Mouse (Mus musculus) forebrain, postnatal 0 days (tissue): ENCODE results near the gene Pcsk2. TPM values are rescaled to one million over a fixed set of nuclear protein-coding genes. Genes with fewer than 3 reads are reported as not detected.

ENCODE experiments used
- ATAC-seq: fragments of 200-750 bp; cut with Nextera tagmentation; 2 replicates; pipeline ENCODE4 v1.8.0; 2017; ENCODE audit warnings: mild to moderate bottlenecking, moderate library complexity
- DNase-seq: peaks from one replicate; pipeline ENCODE4 v3.0.0-alpha.2; 2015
- H3K27ac ChIP-seq: fragments of 300-500 bp; sonication (generic); 2 replicates; pipeline ENCODE4 v1.5.1; 2014; ENCODE audit warnings: low read depth, mild to moderate bottlenecking, antibody characterized with exemption, low read length, moderate library complexity, mixed read lengths
- H3K27me3 ChIP-seq: fragments of 300-500 bp; sonication (generic); 2 replicates; pipeline ENCODE4 v1.6.1; 2014; ENCODE audit warnings: mild to moderate bottlenecking, low read length, mixed read lengths; ENCODE audit not compliant: insufficient read depth
- H3K36me3 ChIP-seq: fragments of 300-500 bp; sonication (generic); 2 replicates; pipeline ENCODE4 v1.6.1; 2014; ENCODE audit warnings: mild to moderate bottlenecking, moderate library complexity; ENCODE audit not compliant: insufficient read depth
- H3K4me1 ChIP-seq: fragments of 300-500 bp; sonication (generic); 2 replicates; pipeline ENCODE4 v1.6.1; 2014; ENCODE audit warnings: antibody characterized with exemption; ENCODE audit not compliant: insufficient read depth
- H3K4me2 ChIP-seq: fragments of 300-500 bp; sonication (generic); 2 replicates; pipeline ENCODE4 v1.6.1; 2014; ENCODE audit warnings: low read depth, mild to moderate bottlenecking, moderate library complexity
- H3K4me3 ChIP-seq: fragments of 300-500 bp; sonication (generic); 2 replicates; pipeline ENCODE4 v1.5.1; 2014; ENCODE audit warnings: low read depth, low read length, mixed read lengths
- H3K9ac ChIP-seq: fragments of 300-500 bp; sonication (generic); 2 replicates; pipeline ENCODE4 v1.6.1; 2014; ENCODE audit warnings: mild to moderate bottlenecking
- H3K9me3 ChIP-seq: fragments of 300-500 bp; sonication (generic); 2 replicates; pipeline ENCODE4 v1.6.1; 2016; ENCODE audit warnings: low read length
- CTCF ChIP-seq: sonication (generic); IDR thresholded peaks from 2 replicates; pipeline ENCODE4 v1.5.1; 2016; ENCODE audit warnings: antibody characterized with exemption, control low read depth, low read depth
- WGBS: fragments of 180-500 bp; shearing (Covaris S2); extraction: QIAGEN DNeasy Blood & Tissue Kit; methylation state at CpG from one replicate; pipeline ENCODE4 v1.1.7; 2014; 5-methylcytosine and 5-hydroxymethylcytosine counted together
- polyA plus RNA-seq: library from polyadenylated mRNA; unstranded; fragments of >200 nt; fragmentation: Nextera tagmentation; extraction: Ambion mirVana; gene quantifications from 2 replicates; pipeline ENCODE4 v1.2.1, GENCODE M21; 2015
- total RNA-seq: library from RNA; depleted of rRNA; stranded (reverse); fragments of >200 nt; gene quantifications from 2 replicates; pipeline ENCODE4 v1.2.3, GENCODE M21; 2014

The Pcsk2 gene
- total and polyA plus RNA-seq, 2 experiments from 2014 or later, result 25.7 to 41.3 TPM

GRCm38 (mm10) chr2:143603871-143604512 lies 58.0 kb downstream of the Pcsk2 start:
- 49% methylated on average over 2 of the region's 2 CpGs for whole genome bisulfite sequencing
- Histone ChIP-seq H3K27ac (no peak overlapping the region), H3K27me3 (no peaks in the 10 kb centered on the region), H3K9me3 (no peaks in the 10 kb centered on the region), H3K4me3 (no peak overlapping the region), H3K4me2 (no peak overlapping the region), H3K9ac (no peak overlapping the region), H3K36me3 (no peaks in the 10 kb centered on the region), H3K4me1 (no peaks in the 10 kb centered on the region)
- ATAC-seq (no peak), DNase-seq (no peak)
- TF ChIP-seq CTCF, result no peak

- DNase-seq, result no peak
- H3K36me3 ChIP-seq, result no peaks in the 10 kb centered on the region
- H3K27ac ChIP-seq, result no peak overlapping the region
These were observed 64.7 kb downstream of the Pcsk2 start for GRCm38 (mm10) chr2:143610355-143611331.

GRCm38 (mm10) chr2:143613466-143613865 lies 67.5 kb downstream of the Pcsk2 start:
- no peaks in the 10 kb centered on the region for H3K4me1 ChIP-seq
- ATAC-seq (no peak), DNase-seq (no peak)
- TF ChIP-seq CTCF, result no peak
- no peak overlapping the region for H3K27ac ChIP-seq
- H3K9ac ChIP-seq, result no peak overlapping the region
- H3K27me3 ChIP-seq, result no peaks in the 10 kb centered on the region
- H3K36me3 ChIP-seq, result no peaks in the 10 kb centered on the region
- no peaks in the 10 kb centered on the region for H3K9me3 ChIP-seq
- 86% methylated on average over 3 of the region's 3 CpGs for WGBS
- H3K4me3 ChIP-seq, result no peak overlapping the region
- no peak overlapping the region for H3K4me2 ChIP-seq

More at GRCm38 (mm10) chr2:143610355-143611331, 64.7 kb downstream of the Pcsk2 start:
- H3K27me3 ChIP-seq, result no peaks in the 10 kb centered on the region
- no peak overlapping the region for H3K9ac ChIP-seq
- ATAC-seq, result peak; percentile 25; the same call in 1 of the 2 replicates
- TF ChIP-seq CTCF, result no peak
- no peaks in the 10 kb centered on the region for H3K4me1 ChIP-seq
- no peaks in the 10 kb centered on the region for H3K9me3 ChIP-seq
- no peak overlapping the region for H3K4me3 ChIP-seq
- no peak overlapping the region for H3K4me2 ChIP-seq
- 66% methylated on average over 9 of the region's 9 CpGs for WGBS

- no peak overlapping the region for H3K27ac ChIP-seq
- no peak for ATAC-seq
- H3K4me1 ChIP-seq, result no peaks in the 10 kb centered on the region
- H3K27me3 ChIP-seq, result no peaks in the 10 kb centered on the region
- no peak for TF ChIP-seq CTCF
- WGBS, result 20% methylated on average over 5 of the region's 5 CpGs
- H3K9ac ChIP-seq, result no peak overlapping the region
- no peak for DNase-seq
- H3K36me3 ChIP-seq, result no peaks in the 10 kb centered on the region
- no peak overlapping the region for H3K4me2 ChIP-seq
- no peaks in the 10 kb centered on the region for H3K9me3 ChIP-seq
- no peak overlapping the region for H3K4me3 ChIP-seq
These were observed 68.8 kb downstream of the Pcsk2 start for GRCm38 (mm10) chr2:143614775-143615174.

GRCm38 (mm10) chr2:143620916-143621315 lies 75.0 kb downstream of the Pcsk2 start:
- DNase-seq, result no peak
- H3K9me3 ChIP-seq, result no peaks in the 10 kb centered on the region
- ATAC-seq, result no peak
- H3K4me1 ChIP-seq, result no peaks in the 10 kb centered on the region
- no peak for TF ChIP-seq CTCF
- H3K4me2 ChIP-seq, result no peak overlapping the region
- WGBS, result 46% methylated on average over 3 of the region's 3 CpGs
- no peaks in the 10 kb centered on the region for H3K27me3 ChIP-seq
- H3K9ac ChIP-seq, result no peak overlapping the region
- H3K27ac ChIP-seq, result no peak overlapping the region
- no peak overlapping the region for H3K4me3 ChIP-seq
- no peaks in the 10 kb centered on the region for H3K36me3 ChIP-seq

GRCm38 (mm10) chr2:143623916-143624315 lies 78.0 kb downstream of the Pcsk2 start:
- no peak for ATAC-seq
- TF ChIP-seq CTCF, result no peak
- Histone ChIP-seq H3K27ac (no peak overlapping the region), H3K4me1 (no peaks in the 10 kb centered on the region), H3K9ac (no peak overlapping the region), H3K4me2 (no peak overlapping the region), H3K9me3 (no peaks in the 10 kb centered on the region), H3K27me3 (no peaks in the 10 kb centered on the region), H3K4me3 (no peak overlapping the region), H3K36me3 (no peaks in the 10 kb centered on the region)
- WGBS, result 37% methylated on average over 3 of the region's 3 CpGs
- no peak for DNase-seq

- DNase-seq (no peak), ATAC-seq (no peak)
- Histone ChIP-seq H3K36me3 (no peaks in the 10 kb centered on the region), H3K9me3 (no peaks in the 10 kb centered on the region), H3K27ac (no peak overlapping the region), H3K4me2 (no peak overlapping the region), H3K4me1 (no peaks in the 10 kb centered on the region), H3K9ac (no peak overlapping the region), H3K4me3 (no peak overlapping the region), H3K27me3 (no peaks in the 10 kb centered on the region)
- WGBS, result 96% methylated on average over 1 of the region's 1 CpGs
- no peak for TF ChIP-seq CTCF
These were observed 97.3 kb downstream of the Pcsk2 start for GRCm38 (mm10) chr2:143643305-143643704.
